Mouse (Mus musculus): ENCODE data around the gene Akap6.

Gene Akap6

DNA sequence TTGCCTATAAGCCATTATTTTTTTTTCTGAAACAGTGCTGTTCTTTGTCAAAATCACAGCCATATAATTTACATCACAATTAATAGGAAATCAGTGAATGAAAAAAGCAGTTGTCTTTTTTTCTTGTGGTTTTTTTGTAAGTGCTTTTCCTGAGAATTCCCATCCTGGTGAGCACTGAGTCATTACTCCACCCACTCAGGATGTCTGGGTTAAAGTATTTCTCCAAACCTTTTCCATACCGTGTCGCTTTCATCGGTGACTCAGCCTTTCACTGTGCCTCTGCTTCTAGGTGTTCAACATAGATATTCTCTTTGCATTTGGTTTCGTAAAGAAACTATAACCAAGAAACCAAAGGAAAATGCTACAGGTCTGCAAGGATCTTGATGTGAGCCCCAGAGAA lies 328.1 kb downstream of the Akap6 start:
- in situ Hi-C loops (cut with MboI, MseI) = loop anchor here (10.0 to 25.0 kb wide), 2 partner anchors 1173 to 1285 kb away; no protein-coding TSS in a partner anchor

DNA sequence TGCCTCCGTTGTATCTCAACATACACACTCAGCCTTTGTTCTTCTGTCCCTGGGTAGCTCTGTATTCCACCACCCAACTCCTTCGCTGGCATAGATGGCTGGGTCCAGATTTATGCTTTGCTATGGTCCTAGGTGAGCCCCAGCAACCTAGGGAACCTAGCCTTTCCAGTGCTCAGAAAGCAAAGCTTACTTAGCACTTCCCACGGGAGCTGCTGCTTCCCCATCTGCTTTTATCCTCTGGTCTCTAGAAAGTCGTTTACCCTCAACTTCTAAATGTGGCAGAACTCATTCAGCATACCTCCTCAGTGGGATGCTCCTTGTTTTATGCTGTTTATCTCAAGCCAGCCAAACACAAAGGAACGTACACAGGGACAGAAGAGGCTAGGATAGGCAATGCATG lies 329.7 kb downstream of the Akap6 start:
- in situ Hi-C loops (cut with MboI, MseI) = loop anchor here (10.0 to 25.0 kb wide), 2 partner anchors 1174 to 1283 kb away; no protein-coding TSS in a partner anchor

DNA sequence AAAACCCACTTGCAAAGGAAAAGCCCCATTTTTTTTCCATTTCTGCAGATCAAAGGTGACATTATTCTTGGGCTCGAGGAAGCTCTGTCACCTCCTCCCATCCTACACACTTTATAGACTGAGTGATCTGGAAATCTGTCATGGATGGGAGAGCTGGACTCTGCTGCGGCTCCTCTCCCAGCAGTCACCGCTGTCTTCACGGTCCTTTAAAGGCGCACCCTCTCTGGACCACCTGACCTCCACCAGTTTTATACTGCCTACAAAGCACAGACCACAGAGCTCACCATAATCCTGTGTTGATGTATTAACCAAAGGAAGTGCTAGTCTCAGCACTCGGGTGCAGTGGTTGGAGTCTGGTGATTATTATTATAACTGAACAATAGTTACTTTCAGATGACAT lies 330.7 kb downstream of the Akap6 start:
- in situ Hi-C loops (cut with MboI, MseI) = loop anchor here (10.0 to 25.0 kb wide), 3 partner anchors 265 to 1282 kb away; no protein-coding TSS in a partner anchor

DNA sequence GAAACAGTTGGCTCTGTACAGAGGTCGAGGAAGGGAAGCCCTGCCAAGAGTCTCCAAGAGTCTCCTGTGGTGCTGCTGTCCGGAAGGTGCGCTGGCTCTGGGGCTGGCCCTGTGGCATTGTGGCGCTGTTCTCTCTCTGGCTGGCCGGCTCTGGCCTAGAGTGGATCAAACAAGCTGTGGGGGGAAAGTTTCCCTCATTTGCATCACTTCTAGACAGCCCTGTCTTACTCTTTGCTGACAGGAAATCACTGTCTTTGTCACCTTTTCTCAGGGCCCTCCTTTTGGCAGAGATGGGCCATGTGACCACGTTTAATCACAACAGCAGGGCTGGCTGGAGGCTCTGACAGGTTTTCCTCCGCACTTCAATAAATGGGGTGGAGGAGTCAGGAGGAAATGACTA lies 333.6 kb downstream of the Akap6 start:
- in situ Hi-C loops (cut with MboI, MseI) = loop anchor here (10.0 to 25.0 kb wide), 2 partner anchors 268 to 1280 kb away; no protein-coding TSS in a partner anchor

DNA sequence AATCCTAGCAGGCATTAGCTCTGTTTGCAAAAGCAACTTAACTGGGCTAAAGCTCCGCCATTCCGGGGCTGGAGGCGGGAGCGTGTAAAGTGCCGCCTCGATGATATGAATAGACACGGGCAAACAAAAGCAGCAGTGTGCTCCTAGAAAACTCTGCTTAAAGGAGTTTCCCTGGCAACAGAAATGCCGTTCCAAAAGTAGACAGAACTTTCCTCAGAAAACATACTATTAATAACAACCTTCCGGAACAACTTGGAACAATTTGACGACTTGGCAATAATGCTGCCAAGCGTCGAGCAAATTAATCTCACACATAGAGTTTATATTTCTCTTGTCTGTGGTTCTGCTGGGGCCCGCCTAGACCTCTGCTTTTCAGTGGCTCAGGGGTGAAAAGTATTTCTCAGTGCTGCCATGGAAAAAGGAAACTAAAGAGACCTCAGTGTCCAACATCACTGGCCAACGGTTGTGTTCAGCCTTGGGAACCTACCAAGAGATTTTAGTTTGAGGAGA lies 334.3 kb downstream of the Akap6 start:
- in situ Hi-C loops (cut with MboI, MseI) = loop anchor here (10.0 to 25.0 kb wide), 2 partner anchors 269 to 1279 kb away; no protein-coding TSS in a partner anchor

DNA sequence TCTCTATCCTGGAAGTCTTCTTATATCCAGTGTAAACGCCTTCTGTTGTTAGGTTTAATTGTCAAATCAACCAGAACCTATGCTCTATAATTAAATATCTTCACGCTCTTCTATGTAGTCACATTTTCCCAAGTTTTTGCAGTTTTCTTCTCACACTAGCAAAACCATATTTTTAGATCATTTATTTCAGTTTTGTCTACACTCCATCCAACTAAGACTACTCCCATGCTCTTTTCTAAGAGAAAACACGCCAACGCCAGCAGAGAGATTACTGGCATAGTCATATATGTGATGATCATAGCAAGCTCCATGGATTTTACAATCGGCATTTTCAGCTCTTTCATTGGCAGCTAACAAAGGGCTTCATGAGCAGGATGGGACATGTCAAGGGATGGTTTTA lies 341.5 kb downstream of the Akap6 start:
- in situ Hi-C loops (cut with MboI, MseI) = loop anchor here (25.0 kb wide), 1 partner anchor 1272 kb away; no protein-coding TSS in a partner anchor

DNA sequence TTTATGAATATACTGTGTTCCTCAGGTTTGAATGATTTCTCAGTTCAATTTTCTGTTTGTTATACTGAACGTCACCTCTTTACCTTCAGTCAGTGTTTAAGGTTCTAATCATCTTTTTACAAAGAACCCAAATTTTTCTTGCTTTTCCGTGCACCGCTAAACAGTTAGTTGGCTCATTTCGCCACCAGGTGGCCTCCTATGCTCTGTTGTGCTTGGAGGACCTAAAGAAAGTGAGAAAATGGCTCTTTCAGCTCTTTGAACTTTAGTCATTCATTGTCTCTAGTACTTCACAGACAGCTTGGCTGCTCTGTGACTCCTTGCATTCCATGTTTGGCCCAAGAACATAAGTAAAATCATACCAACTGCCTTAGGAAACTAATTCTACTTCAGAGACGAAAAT lies 343.6 kb downstream of the Akap6 start:
- in situ Hi-C loops (cut with MboI, MseI) = loop anchor here (25.0 kb wide), 1 partner anchor 1270 kb away; no protein-coding TSS in a partner anchor

DNA sequence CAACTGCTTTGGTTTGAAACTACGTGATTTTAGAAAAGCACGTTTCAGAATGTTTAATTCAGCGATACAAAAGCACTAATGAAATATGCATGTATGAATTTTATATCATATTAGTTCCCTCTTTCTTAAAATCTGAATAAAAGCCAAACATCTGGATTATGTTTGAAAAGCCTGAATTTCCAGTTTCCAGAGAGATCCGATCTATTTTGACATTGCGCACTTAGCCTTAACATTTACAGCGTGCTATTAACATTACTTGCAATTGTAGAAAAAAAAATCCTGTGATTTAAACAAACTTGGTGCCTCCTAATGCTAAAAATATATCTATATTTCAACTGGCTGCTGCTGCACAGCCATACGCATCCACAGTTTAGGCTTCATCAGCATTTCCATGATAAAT lies 358.4 kb downstream of the Akap6 start:
- in situ Hi-C loops (cut with MboI, MseI) = no loop called here

DNA sequence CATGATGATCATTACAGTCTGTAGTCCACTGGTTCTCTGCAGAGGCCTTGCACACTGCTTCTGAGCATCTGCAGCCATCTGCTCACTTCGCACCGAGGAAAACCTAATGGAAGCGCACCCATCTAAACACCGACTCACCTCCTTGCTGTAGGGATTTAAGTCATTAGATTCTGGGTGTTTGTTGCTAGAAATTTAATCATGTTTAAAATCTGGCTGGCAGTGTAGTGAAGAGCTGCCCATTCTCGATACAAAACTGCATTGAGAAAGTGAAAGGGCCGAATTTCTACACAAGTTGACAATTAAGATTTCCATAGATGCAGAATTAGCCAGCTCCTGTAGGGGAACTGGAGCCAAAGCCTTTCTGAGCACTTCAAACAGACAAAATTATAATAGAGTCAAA lies 361.7 kb downstream of the Akap6 start:
- in situ Hi-C loops (cut with MboI, MseI) = no loop called here

DNA sequence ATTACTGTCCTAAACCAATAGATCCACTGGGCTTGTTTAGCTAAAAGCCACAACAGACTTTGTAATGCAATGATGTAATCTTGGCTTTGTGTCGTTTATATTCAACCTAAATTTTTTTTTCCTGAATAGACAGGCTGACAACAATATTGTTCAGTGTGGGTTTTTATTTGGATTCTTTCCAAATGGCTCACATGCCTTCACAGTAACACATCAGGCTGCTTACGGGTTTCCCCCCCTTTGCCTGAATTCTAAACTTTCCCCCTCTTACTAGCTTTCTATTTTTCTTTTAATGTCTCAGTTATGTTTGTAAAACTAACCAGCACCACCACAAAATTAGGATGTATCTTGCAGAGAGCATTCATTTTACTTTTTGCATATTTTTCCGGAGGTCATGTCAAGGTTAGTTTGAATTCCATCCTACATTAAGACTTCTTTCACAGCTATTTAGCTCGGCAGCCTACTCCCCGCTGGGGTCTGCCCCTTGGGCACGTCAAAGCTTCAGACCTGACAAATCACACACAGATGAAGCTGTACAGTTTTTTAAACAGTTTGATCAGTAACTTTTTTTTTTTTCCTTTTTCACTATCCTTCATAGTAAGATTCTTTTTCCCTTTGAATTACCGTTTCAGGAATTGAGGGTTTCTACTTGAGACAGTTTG lies 362.4 kb downstream of the Akap6 start:
- in situ Hi-C loops (cut with MboI, MseI) = no loop called here

DNA sequence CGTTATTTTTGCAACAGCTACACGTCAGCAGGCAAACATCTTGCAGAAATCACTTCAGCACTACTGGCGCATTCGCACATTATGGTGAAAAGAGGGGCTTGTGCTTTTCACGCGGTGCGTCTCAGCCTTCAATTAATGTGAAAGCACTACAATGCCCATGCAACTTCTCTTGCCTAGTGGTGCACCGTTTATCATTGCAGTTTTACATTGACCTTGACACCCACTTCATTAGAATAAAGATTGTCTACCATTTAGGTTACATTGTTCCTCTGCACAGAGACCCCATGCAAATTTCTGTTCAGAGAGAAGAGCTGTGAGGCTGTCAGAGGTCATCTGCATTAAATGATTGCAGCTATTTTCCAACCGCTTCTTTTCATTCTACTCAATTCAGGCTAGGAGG lies 363.8 kb downstream of the Akap6 start:
- in situ Hi-C loops (cut with MboI, MseI) = no loop called here

DNA sequence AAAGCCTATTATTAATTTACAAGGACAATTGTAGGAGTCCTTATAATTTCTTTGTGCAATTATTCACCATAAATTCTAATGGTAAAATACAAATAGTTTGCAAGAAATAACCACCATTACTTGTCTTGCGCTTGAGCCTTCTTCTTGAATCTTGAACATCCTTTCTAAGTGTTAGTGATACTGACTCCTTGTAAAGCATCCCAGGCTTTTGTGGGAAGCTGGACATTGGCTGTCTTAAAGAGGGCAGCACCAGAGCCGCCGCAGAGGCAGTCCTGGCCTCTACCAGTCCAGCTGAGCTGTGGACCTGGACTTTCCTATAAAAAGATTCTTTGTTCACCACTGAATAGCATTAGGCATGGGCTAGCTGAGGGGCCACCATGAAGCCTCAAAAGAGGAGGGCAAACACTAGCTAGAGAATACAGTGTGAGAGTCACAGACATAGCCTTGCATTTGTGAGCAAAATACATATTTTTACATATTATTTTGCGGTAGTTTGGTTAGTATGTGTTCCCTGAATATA lies 365.1 kb downstream of the Akap6 start:
- in situ Hi-C loops (cut with MboI, MseI) = no loop called here

DNA sequence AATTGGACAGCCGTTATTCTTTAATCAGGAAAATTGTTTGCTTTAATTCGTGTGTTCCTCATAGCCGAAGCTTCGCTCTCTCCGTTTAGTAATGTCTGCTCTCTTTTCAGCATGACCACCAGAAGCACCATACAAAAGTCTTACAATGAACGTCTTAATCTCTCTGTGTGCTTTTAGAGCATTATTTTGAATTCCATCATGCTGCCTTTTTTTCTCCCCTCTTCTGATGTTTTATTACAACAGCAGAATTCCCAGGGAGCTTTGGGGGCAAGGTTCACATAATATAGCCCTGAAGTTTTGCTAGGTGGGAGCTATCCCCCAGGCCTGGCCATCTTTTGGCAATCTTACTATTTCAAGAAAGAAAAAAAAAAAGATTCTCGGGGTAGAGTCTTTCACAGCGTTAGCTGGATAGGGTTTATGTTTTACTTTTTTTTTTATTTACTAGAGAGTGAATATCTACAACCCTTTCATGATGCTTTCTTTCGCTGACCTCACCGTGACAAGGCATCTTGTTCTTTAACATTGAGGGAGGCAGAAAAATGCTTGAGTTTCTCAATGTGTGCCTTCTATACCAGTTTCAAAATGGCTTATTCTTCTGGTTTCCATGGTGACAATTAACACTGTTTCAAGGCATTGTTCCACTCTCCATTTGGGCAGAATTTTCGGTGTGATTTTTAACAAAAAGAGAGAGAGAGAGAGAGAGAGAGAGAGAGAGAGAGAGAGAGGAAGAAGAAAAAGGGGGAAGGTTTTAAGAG lies 366.0 kb downstream of the Akap6 start:
- in situ Hi-C loops (cut with MboI, MseI) = no loop called here

DNA sequence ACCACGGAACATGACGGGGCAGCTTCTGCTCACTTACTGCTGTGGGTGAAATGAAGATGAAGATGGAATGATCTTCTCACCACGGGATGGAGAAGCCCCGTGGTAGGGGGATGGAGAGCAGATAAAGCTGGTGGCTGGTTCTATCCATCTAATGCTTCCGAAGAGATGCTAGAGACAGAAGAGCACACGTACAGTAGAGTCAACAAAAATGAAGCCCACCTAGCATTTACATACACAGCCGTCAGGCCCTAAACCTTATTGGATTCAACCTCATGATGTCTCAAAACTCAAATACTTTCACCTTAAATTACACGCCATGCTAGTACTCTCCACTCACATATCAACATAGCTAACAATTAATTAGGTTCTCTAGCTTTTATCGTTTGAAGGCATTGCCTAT lies 367.1 kb downstream of the Akap6 start:
- in situ Hi-C loops (cut with MboI, MseI) = no loop called here

DNA sequence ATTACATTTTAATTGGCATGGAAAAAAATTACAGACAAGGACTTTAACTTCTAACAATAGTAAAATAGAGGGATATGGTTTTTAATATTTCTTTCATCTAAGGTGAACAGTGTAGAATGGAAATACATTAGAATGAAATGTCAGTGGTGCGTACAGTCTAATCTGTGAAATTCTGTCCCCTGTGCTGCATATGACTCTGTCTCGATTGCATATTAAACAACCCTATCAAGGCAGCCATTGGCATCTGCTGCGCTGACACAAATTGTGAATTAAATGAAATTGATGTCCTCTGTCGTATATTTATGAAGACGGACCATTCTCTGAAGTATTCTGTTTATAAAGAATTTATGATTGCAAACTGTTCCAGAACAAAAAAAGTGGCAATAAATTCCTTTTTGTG lies 371.7 kb downstream of the Akap6 start:
- in situ Hi-C loops (cut with MboI, MseI) = no loop called here

DNA sequence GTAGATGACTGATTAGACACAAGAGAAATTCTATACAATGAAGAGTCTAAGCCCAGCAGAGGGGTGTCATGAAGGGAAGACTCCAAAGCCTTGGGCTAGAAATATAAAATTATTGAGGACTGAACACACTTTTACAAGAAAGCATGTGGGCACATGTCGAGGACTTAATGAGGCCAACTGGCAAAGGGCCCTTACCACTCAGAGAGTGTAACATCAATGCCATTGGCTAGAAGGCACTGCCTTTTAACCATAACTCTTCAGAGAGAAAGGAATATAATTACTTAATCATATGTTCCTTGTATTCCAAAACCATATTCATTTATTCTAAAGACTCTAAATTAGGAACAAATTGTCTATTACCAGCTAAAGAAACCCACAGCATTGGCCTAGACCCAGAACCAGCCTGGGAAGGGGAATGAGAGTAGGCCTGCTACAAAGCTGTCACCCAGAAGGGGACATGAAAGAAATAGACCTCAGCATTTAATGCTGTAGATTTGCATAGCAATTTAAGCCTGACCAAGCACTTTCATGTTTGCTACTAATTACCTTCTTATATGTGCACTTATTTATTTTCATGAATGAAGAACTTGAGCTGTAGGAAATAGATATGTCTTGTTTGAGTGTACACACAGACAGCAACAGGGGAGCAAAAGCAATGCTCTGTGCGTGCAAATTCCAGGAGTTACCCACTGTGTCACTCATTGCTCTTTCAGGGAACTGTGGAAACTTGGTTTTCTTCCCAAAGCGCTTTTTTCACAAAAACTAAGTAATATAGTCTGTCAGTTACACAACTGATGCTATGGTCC lies 377.6 kb downstream of the Akap6 start:
- in situ Hi-C loops (cut with MboI, MseI) = no loop called here

DNA sequence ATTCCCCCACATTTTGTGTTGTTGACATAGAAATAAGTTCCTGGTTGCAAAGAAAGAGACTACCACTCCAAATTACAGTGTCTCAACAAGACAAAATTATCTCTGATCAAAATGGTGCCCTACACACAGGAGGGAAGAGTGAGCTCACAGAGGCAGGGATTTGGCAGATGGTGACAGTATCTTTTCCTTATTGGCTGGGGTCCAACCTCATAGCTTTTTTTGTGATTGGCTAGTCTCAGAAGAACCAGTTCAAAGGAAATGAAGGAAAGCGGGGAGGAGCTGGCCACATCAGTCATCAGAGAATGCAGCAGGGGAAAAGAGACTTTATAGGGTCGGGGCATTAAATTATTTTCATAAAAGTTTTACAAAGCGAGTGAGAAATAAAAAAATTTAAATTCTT lies 386.6 kb downstream of the Akap6 start:
- in situ Hi-C loops (cut with MboI, MseI) = no loop called here

DNA sequence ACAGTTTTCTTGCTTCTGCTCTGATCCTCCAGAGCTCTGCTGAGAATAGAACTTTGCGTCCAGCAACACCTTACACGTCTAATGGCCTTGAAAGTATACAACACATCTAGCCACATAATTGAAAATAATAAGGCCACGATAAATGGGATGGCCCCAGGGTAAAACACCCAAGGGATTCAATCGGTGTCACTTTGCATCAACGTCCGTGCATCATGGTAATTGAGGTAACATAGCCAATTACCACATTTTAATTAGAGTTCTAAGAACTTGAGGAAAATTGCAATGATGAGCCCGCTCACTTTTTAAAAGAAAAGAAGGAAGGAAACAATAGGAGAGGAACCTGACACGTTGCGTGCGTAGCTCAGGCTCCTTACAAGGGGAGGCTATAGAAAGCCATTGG lies 413.1 kb downstream of the Akap6 start:
- in situ Hi-C loops (cut with MboI, MseI) = no loop called here

DNA sequence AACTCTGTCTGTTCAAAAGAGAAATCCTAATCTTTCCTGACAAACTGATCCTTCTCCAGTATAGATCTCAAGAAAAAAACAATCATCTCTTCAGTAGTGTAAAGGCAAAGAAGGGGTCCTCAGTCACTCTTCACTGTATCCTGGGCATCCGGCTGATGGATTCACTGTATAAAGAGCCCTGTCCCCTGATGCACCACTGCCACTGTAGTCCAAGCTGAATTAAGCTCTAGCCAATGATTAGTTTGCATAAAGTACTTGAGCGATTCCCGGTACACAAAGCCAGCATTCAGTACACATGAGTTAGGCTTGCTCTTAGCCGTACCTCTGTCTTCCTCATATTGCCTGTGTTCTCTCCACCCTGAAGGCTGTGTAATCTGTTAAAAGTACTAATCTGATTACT lies 420.2 kb downstream of the Akap6 start:
- in situ Hi-C loops (cut with MboI, MseI) = no loop called here

DNA sequence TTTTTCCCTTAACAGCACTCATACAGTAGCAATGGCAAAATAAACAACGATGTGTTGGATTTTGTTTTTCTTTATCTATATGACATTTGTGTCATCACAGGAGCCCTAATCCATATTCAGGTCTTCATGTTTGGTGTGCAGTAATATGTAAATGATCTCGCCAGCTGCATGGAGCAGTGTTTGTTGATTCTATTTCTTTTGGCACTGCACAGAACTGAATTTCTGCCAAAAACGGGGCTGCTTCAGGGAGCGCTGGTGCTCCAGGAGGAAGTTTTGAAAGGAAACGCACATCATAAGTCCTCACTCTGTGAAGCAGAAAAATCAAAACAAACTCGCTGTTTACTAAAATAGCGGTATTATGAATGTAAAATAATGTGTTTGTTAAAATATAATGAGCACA lies 424.9 kb downstream of the Akap6 start:
- in situ Hi-C loops (cut with MboI, MseI) = no loop called here

DNA sequence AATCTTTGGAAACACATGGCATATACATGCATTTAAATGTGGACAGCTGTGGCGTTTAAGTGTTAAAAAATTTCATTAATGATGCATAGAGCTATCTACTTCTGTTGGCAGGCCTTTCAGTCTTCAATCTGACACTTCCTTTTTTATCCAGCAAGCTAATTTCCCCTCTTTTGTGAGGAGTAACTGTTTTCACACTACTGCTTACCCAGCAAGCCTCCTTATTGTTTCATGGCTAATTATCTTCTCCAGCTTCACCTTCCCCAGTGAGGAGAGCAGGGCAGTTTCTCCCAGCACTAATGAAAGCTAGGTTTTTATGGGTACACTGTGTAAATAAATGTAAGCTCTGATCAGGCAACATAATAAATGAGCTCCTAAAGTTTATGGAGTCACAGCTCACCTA lies 425.5 kb downstream of the Akap6 start:
- in situ Hi-C loops (cut with MboI, MseI) = no loop called here

DNA sequence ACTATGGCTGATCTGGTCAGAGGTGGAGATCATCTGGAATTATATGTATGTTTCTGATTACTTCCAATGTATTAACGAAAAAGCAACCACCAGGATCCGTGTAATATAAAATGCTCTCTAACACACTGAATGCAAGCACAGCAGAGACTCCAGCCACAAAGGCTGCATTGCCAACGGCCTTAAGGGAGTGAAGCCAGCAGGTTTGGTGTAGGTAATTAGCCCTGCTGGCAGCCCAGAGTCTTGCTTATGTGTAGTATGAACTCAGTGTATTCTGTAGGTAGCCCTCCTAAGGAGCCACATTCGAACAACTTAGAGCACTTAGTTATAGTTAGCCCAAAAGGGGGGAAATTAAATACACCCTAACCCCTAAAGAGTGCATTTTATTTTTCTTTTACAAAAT lies 426.1 kb downstream of the Akap6 start:
- in situ Hi-C loops (cut with MboI, MseI) = no loop called here

Data from regulatory T cell (primary cell).